Mouse (Mus musculus): Measurements from ENCODE around the gene Cox5a. TPM values are rescaled to one million over a fixed set of nuclear protein-coding genes. Genes with fewer than 3 reads are reported as not detected.

The Cox5a gene
- polyA plus RNA-seq, 1 experiment from 2014 or later, result 832 TPM

DNA sequence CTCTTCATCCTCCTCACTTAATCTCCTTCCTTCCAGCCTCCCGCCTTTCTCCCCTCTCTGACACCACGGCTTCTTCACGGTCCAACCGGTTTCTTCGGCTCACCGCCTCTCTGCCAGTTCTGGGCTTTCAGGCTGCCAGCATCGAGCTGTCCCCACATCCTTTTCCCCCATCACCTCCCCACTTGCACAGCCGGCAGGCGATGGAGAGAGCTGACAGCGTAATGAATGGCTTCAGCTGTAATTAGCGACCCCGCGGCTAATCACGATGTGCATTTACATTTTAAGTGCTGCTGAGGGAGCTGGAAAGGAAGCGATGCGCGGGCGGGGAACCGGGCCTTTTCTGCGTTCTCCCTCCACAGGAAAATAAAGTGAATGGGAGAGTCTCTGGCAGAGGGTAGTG, 19.2 kb upstream of the Cox5a start:
- no peak for ATAC-seq (ENCODE audit: low FRiP score, low TSS enrichment)
- peaks cover 41% of the 10 kb centered on the region for H3K4me1 ChIP-seq (ENCODE audit: control insufficient read depth, insufficient read depth, low read length)
- H3K36me3 ChIP-seq (ENCODE audit: control insufficient read depth, insufficient read depth, low read length), result no peaks in the 10 kb centered on the region

DNA sequence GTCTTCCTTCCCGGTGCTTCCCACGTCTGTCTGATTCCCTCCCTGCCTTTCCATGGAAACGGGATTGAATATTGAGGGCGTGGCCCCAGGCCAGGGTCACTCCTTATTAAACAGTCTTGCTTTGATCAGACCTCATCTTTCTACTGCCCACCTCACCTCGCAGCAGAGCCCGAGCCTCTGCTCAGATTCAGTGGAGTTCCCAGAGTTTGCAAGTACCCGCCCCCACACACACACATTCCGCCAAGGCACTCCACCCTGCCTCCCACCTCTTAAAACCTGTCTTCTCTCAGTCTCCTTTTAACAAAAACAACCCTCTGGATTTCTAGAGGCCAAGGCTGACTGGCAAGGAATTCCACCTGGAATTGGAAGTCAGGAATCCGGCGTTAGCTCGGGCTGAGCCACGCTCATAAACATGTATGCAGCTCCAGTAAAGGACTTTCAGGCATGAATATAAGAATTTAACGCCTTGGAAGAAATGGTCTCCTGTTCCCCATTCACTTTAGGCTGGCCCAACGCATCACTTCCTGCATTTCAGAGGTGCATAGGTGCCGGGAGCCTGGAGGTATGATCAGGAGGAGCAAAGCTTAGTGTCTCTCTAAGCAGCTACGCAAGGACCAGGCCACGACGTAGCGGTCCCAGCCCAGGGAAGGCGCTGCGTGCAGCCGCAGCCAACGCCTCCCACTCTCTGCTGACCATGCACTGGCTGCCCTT, 18.0 kb upstream of the Cox5a start:
- WGBS, result 2% methylated on average over 23 of the region's 23 CpGs
- Histone ChIP-seq H3K4me3 (replicated peaks; ENCODE audit: low read depth, low read length) (peak overlapping the region; percentile 40), H3K36me3 (ENCODE audit: control insufficient read depth, insufficient read depth, low read length) (no peaks in the 10 kb centered on the region), H3K27me3 (ENCODE audit: control insufficient read depth, insufficient read depth, low read length) (peaks cover 49% of the 10 kb centered on the region), H3K4me1 (ENCODE audit: control insufficient read depth, insufficient read depth, low read length) (peaks cover 41% of the 10 kb centered on the region), H3K9ac (replicated peaks; ENCODE audit: low read length) (peak overlapping the region; percentile 51; the same call in 1 of the 2 replicates), H3K27ac (replicated peaks; ENCODE audit: low read depth, low read length) (peak overlapping the region; percentile 85), H3K4me2 (ENCODE audit: low read length) (peak overlapping the region; percentile 87), H3K9me3 (ENCODE audit: control insufficient read depth, low read length) (no peaks in the 10 kb centered on the region)
- DNase-seq (no peak), ATAC-seq (ENCODE audit: low FRiP score, low TSS enrichment) (no peak)

More for the DNA sequence above, 19.2 kb upstream of the Cox5a start:
- Histone ChIP-seq H3K9me3 (ENCODE audit: control insufficient read depth, low read length) (no peaks in the 10 kb centered on the region), H3K4me2 (ENCODE audit: low read length) (peak overlapping the region; percentile 87), H3K9ac (replicated peaks; ENCODE audit: low read length) (peak overlapping the region; percentile 40), H3K4me3 (replicated peaks; ENCODE audit: low read depth, low read length) (peak overlapping the region; percentile 40), H3K27me3 (ENCODE audit: control insufficient read depth, insufficient read depth, low read length) (peaks cover 49% of the 10 kb centered on the region), H3K27ac (replicated peaks; ENCODE audit: low read depth, low read length) (peak overlapping the region; percentile 85)
- WGBS, result under 1% methylated on average over 20 of the region's 20 CpGs
- peak; percentile 84 for DNase-seq

DNA sequence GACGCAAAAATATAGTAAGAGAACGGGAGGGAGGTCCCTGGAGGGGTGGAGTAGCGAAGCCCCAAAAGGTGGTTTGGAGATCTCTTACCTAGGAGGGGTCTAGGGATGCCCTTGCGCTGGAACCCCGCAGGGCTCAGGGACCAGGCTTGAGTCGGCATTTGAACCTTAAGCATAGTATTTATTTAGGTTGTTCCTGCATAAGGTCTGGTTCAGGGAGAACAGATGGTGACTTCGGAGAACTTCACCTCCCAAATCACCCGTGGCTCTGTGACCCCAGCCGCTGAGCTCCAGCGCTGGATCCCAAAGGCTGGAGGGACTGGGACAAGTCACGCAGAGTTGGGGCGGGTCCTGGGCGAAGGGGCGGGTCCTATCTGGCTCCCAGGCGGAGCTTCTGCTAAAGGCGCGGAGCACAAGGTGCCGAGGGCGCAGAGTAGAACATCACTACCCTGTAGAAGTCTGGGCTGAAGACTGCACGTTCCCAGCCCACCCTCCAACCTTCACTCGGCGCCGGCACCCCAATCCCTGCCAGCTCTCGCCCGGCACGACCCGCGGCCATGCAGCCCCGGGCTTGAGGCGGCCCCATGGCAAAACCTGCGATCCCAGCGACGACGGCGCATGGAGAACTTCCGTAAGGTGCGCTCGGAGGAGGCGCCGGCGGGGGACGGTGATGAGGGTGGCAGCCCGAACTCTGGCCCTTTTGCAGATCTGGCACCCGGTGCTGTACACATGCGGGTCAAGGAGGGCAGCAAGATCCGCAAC, 17.3 kb upstream of the Cox5a start, which contains the start of gene Rpp25:
TSS of gene Rpp25 (plus strand) at position 405 of the 759 bp plus-strand sequence.
- H3K9me3 ChIP-seq (ENCODE audit: control insufficient read depth, low read length), result no peaks in the 10 kb centered on the region
- H3K27ac ChIP-seq (replicated peaks; ENCODE audit: low read depth, low read length), result peak within 1 kb of the TSS; percentile 85
- peak within 1 kb of the TSS; percentile 87 for H3K4me2 ChIP-seq (ENCODE audit: low read length)
- WGBS, result 0% methylated on average over 46 of the region's 46 CpGs
- DNase-seq (peak; percentile 55), ATAC-seq (ENCODE audit: low FRiP score, low TSS enrichment) (peak; percentile 39; the same call in 1 of the 2 replicates)
- H3K4me3 ChIP-seq (replicated peaks; ENCODE audit: low read depth, low read length), result peak within 1 kb of the TSS; percentile 40
- peaks cover 49% of the 10 kb centered on the region for H3K27me3 ChIP-seq (ENCODE audit: control insufficient read depth, insufficient read depth, low read length)
- peak within 1 kb of the TSS; percentile 51; the same call in 1 of the 2 replicates for H3K9ac ChIP-seq (replicated peaks; ENCODE audit: low read length)
- H3K36me3 ChIP-seq (ENCODE audit: control insufficient read depth, insufficient read depth, low read length), result no peaks in the 10 kb centered on the region
- H3K4me1 ChIP-seq (ENCODE audit: control insufficient read depth, insufficient read depth, low read length), result peaks cover 41% of the 10 kb centered on the region

DNA sequence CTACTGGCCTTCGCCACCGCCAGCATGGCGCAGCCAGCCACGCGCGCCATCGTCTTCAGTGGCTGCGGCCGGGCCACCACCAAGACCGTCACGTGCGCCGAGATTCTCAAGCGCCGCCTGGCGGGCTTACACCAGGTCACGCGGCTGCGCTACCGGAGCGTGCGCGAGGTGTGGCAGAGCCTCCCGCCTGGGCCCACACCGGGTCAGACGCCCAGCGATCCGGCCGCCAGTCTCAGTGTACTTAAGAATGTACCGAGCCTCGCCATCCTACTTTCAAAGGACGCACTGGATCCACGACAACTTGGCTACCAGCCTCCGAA, 16.7 kb upstream of the Cox5a start:
- Histone ChIP-seq H3K27ac (replicated peaks; ENCODE audit: low read depth, low read length) (peak overlapping the region; percentile 85), H3K4me3 (replicated peaks; ENCODE audit: low read depth, low read length) (peak overlapping the region; percentile 40), H3K9ac (replicated peaks; ENCODE audit: low read length) (peak overlapping the region; percentile 51; the same call in 1 of the 2 replicates), H3K27me3 (ENCODE audit: control insufficient read depth, insufficient read depth, low read length) (peaks cover 49% of the 10 kb centered on the region), H3K4me1 (ENCODE audit: control insufficient read depth, insufficient read depth, low read length) (peaks cover 40% of the 10 kb centered on the region), H3K36me3 (ENCODE audit: control insufficient read depth, insufficient read depth, low read length) (no peaks in the 10 kb centered on the region), H3K9me3 (ENCODE audit: control insufficient read depth, low read length) (no peaks in the 10 kb centered on the region), H3K4me2 (ENCODE audit: low read length) (peak overlapping the region; percentile 87)
- DNase-seq (peak; percentile 86), ATAC-seq (ENCODE audit: low FRiP score, low TSS enrichment) (peak; percentile 44; the same call in 1 of the 2 replicates)
- under 1% methylated on average over 34 of the region's 34 CpGs for WGBS

DNA sequence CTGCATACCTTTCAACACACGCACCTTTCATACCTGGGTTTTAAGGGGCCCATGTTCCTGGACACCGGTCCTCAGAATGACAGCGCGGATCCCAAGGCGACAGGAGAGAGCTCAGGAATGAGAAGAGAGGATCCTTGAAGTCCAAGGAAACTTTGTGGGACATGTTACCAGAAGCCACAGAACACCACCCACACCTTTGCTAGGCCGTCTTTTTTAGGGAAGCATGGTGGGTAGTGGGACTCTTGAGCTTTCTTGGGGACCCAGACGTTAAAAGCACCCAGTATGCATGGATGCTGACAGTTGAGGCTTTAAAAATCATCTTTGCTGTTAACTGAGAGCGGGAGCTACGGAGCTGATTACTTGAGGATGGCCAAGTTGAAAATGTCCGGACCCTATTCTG, 16.2 kb upstream of the Cox5a start:
- DNase-seq (no peak), ATAC-seq (ENCODE audit: low FRiP score, low TSS enrichment) (no peak)
- Histone ChIP-seq H3K27me3 (ENCODE audit: control insufficient read depth, insufficient read depth, low read length) (peaks cover 46% of the 10 kb centered on the region), H3K4me1 (ENCODE audit: control insufficient read depth, insufficient read depth, low read length) (peaks cover 36% of the 10 kb centered on the region), H3K36me3 (ENCODE audit: control insufficient read depth, insufficient read depth, low read length) (no peaks in the 10 kb centered on the region), H3K4me3 (replicated peaks; ENCODE audit: low read depth, low read length) (peak overlapping the region; percentile 40), H3K9me3 (ENCODE audit: control insufficient read depth, low read length) (no peaks in the 10 kb centered on the region), H3K27ac (replicated peaks; ENCODE audit: low read depth, low read length) (peak overlapping the region; percentile 85), H3K9ac (replicated peaks; ENCODE audit: low read length) (peak overlapping the region; percentile 51; the same call in 1 of the 2 replicates), H3K4me2 (ENCODE audit: low read length) (peak overlapping the region; percentile 87)
- WGBS, result 44% methylated on average over 10 of the region's 10 CpGs

DNA sequence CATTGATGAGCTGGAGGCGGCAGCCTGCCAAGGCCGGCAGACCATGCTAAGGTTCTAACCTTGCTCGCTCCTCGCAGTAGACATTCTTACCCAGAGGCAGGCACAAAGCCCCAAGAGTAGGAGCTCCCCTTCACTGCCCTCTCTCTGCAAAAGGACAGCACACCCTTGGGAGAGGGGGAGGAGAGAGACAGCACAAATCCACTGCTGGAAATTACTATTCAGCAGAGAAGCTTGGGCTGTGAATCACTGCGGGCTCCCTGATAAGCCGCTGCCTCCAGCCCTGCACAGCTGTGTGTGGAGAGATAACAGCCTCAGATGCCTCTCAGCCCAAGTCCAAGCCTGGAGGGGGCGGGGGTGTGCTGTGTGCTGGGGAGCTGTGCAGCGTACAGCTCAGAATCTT, 15.4 kb upstream of the Cox5a start:
- Histone ChIP-seq H3K27me3 (ENCODE audit: control insufficient read depth, insufficient read depth, low read length) (peaks cover 40% of the 10 kb centered on the region), H3K4me1 (ENCODE audit: control insufficient read depth, insufficient read depth, low read length) (peaks cover 36% of the 10 kb centered on the region), H3K4me3 (replicated peaks; ENCODE audit: low read depth, low read length) (peak overlapping the region; percentile 11; the same call in 1 of the 2 replicates), H3K27ac (replicated peaks; ENCODE audit: low read depth, low read length) (peak overlapping the region; percentile 85), H3K4me2 (ENCODE audit: low read length) (peak overlapping the region; percentile 87), H3K9me3 (ENCODE audit: control insufficient read depth, low read length) (no peaks in the 10 kb centered on the region), H3K36me3 (ENCODE audit: control insufficient read depth, insufficient read depth, low read length) (no peaks in the 10 kb centered on the region), H3K9ac (replicated peaks; ENCODE audit: low read length) (peak overlapping the region; percentile 31; the same call in 1 of the 2 replicates)
- ATAC-seq (ENCODE audit: low FRiP score, low TSS enrichment), result peak; percentile 86
- WGBS, result 2% methylated on average over 8 of the region's 8 CpGs
- DNase-seq, result peak; percentile 88

DNA sequence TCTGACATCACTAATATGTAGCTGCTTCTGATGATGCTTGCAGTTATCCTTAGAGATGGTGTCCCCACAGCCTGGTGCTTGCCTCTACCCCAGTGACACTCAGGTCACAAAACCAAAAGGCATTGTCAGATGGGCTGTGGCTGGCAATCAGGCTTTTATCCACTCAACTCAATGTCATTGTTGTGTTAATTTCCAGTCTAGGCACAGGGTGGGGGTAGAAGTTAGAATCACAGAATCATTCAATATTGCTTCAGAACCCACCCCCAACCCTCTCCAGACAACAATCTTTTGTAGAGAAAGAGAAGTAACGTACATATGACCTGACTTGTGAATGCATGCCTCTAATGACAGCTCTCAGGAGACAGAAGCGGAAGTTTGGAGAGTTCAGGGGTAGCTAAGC, 10.5 kb upstream of the Cox5a start:
- Histone ChIP-seq H3K27ac (replicated peaks; ENCODE audit: low read depth, low read length) (no peak overlapping the region), H3K9ac (replicated peaks; ENCODE audit: low read length) (no peak overlapping the region), H3K4me1 (ENCODE audit: control insufficient read depth, insufficient read depth, low read length) (peaks cover 5% of the 10 kb centered on the region; the same call in 1 of the 2 replicates), H3K36me3 (ENCODE audit: control insufficient read depth, insufficient read depth, low read length) (no peaks in the 10 kb centered on the region), H3K4me3 (replicated peaks; ENCODE audit: low read depth, low read length) (no peak overlapping the region), H3K4me2 (ENCODE audit: low read length) (no peak overlapping the region), H3K27me3 (ENCODE audit: control insufficient read depth, insufficient read depth, low read length) (peaks cover 7% of the 10 kb centered on the region; the same call in 1 of the 2 replicates), H3K9me3 (ENCODE audit: control insufficient read depth, low read length) (no peaks in the 10 kb centered on the region)
- no peak for DNase-seq
- 46% methylated on average over 2 of the region's 2 CpGs for WGBS
- no peak for ATAC-seq (ENCODE audit: low FRiP score, low TSS enrichment)

DNA sequence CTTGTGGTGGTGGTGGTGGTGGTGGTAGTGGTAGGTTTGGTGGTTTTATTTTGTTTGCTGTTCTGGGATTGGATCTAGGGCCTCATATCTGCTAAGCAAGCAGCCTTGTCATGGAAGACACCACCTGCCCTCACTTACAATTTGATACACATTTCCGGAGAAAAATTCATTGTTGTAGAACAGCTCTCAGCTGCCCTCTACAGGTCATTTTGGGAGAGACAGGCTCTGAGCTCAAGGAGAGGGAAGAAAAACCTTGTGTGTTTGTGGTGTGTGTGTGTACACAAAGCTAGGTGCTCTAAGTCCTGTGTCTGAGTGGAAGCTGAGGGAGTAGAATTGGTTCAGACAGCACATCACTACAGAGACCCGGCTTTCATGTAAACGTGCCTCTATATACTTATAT, 4.0 kb upstream of the Cox5a start:
- no peaks in the 10 kb centered on the region for H3K9me3 ChIP-seq (ENCODE audit: control insufficient read depth, low read length)
- peaks cover 5% of the 10 kb centered on the region for H3K4me1 ChIP-seq (ENCODE audit: control insufficient read depth, insufficient read depth, low read length)
- no peak overlapping the region; the same call in 1 of the 2 replicates for H3K9ac ChIP-seq (replicated peaks; ENCODE audit: low read length)
- ATAC-seq (ENCODE audit: low FRiP score, low TSS enrichment) (no peak), DNase-seq (peak; percentile 94)
- no peaks in the 10 kb centered on the region for H3K27me3 ChIP-seq (ENCODE audit: control insufficient read depth, insufficient read depth, low read length)
- WGBS, result 7% methylated on average over 3 of the region's 3 CpGs
- peak overlapping the region; percentile 79 for H3K27ac ChIP-seq (replicated peaks; ENCODE audit: low read depth, low read length)
- H3K36me3 ChIP-seq (ENCODE audit: control insufficient read depth, insufficient read depth, low read length), result no peaks in the 10 kb centered on the region
- H3K4me2 ChIP-seq (ENCODE audit: low read length), result no peak overlapping the region
- H3K4me3 ChIP-seq (replicated peaks; ENCODE audit: low read depth, low read length), result no peak overlapping the region

Measured in midbrain, embryonic 14.5 days (tissue).